ENCODE assay signal across 7 mouse cellular contexts in genomic region chr2:118479550-118479909, GRCm38 (mm10). TPM values are rescaled to one million over a fixed set of nuclear protein-coding genes. Genes with fewer than 3 reads are reported as not detected.
A peak's percentile ranks its signal among the peaks of the same experiment; 100 is the strongest.
DNase-seq lines count a peak whose midpoint lies in the region; ATAC-seq lines count a peak whose summit lies in the region.

Gene Srp14, minus strand, starts transcription at chr2:118479711.

- peaks cover 4% of the 10 kb centered on the region for H3K4me1 ChIP-seq in embryonic facial prominence, embryonic 11.5 days (ENCODE audit: control insufficient read depth, insufficient read depth, low read length)
- H3K4me1 ChIP-seq in limb, embryonic 10.5 days = peaks cover 14% of the 10 kb centered on the region
- peaks cover 14% of the 10 kb centered on the region for H3K4me1 ChIP-seq in midbrain, embryonic 13.5 days (replicated peaks)

- peaks cover 6% of the 10 kb centered on the region for H3K36me3 ChIP-seq in embryonic facial prominence, embryonic 11.5 days (replicated peaks; ENCODE audit: control insufficient read depth, insufficient read depth, low read depth, low read length)
- H3K36me3 ChIP-seq in limb, embryonic 10.5 days = peaks cover 33% of the 10 kb centered on the region
- peaks cover 28% of the 10 kb centered on the region for H3K36me3 ChIP-seq in midbrain, embryonic 13.5 days

- 0 out of 2 replicates have a peak within 1 kb of the TSS, but pooled peaks have one; percentile 32 for H3K27ac ChIP-seq in embryonic facial prominence, embryonic 11.5 days (replicated peaks; ENCODE audit: low read depth, low read length)
- H3K27ac ChIP-seq in limb, embryonic 10.5 days = peak within 1 kb of the TSS; percentile 84
- H3K27ac ChIP-seq in midbrain, embryonic 13.5 days = peak within 1 kb of the TSS; percentile 84

- peak within 1 kb of the TSS; percentile 88 for H3K4me3 ChIP-seq in embryonic facial prominence, embryonic 11.5 days (ENCODE audit: low read depth, low read length)
- peak within 1 kb of the TSS; percentile 95 for H3K4me3 ChIP-seq in limb, embryonic 10.5 days
- peak within 1 kb of the TSS; percentile 96 for H3K4me3 ChIP-seq in midbrain, embryonic 13.5 days (replicated peaks)

- WGBS in embryonic facial prominence, embryonic 11.5 days = under 1% methylated on average over 35 of the region's 35 CpGs
- under 1% methylated on average over 35 of the region's 35 CpGs for WGBS in limb, embryonic 10.5 days
- WGBS in midbrain, embryonic 13.5 days = under 1% methylated on average over 35 of the region's 35 CpGs

- peak within 1 kb of the TSS; percentile 80 for H3K4me2 ChIP-seq in embryonic facial prominence, embryonic 11.5 days (ENCODE audit: low read depth, low read length)
- H3K4me2 ChIP-seq in midbrain, embryonic 13.5 days (replicated peaks) = peak within 1 kb of the TSS; percentile 87

- H3K9ac ChIP-seq in embryonic facial prominence, embryonic 11.5 days (replicated peaks; ENCODE audit: low read length) = peak within 1 kb of the TSS; percentile 84
- peak within 1 kb of the TSS; percentile 96 for H3K9ac ChIP-seq in midbrain, embryonic 13.5 days (replicated peaks)

- no peaks in the 10 kb centered on the region for H3K9me3 ChIP-seq in embryonic facial prominence, embryonic 11.5 days (replicated peaks; ENCODE audit: control insufficient read depth, low read length)
- no peaks in the 10 kb centered on the region for H3K9me3 ChIP-seq in limb, embryonic 10.5 days (replicated peaks)
- H3K9me3 ChIP-seq in midbrain, embryonic 13.5 days = no peaks in the 10 kb centered on the region

- peak; percentile 93 for ATAC-seq in embryonic facial prominence, embryonic 11.5 days (replicated peaks; ENCODE audit: insufficient number of reproducible peaks, low FRiP score, low TSS enrichment, low read depth)
- peak; percentile 97 for ATAC-seq in granulocyte monocyte progenitor cell, adult 5-6 weeks (replicated peaks; ENCODE audit: poor library complexity, severe bottlenecking)
- peak; percentile 98 for ATAC-seq in midbrain, embryonic 13.5 days

- peak; percentile 96 for DNase-seq in adrenal gland, postnatal 14 days
- peak; percentile 98 for DNase-seq in embryonic facial prominence, embryonic 11.5 days (ENCODE audit: low spot score)
- DNase-seq in kidney, adult 11 months = peak; percentile 88
- peak; percentile 93 for DNase-seq in limb, embryonic 10.5 days (ENCODE audit: low spot score)
- DNase-seq in spleen, adult 12 weeks (ENCODE audit: low spot score) = peak; percentile 82

- H3K27me3 ChIP-seq in embryonic facial prominence, embryonic 11.5 days (ENCODE audit: control insufficient read depth, insufficient read depth, low read length) = no peaks in the 10 kb centered on the region
- no peaks in the 10 kb centered on the region for H3K27me3 ChIP-seq in limb, embryonic 10.5 days (ENCODE audit: low read depth, poor library complexity, severe bottlenecking)
- no peaks in the 10 kb centered on the region for H3K27me3 ChIP-seq in midbrain, embryonic 13.5 days

RNA-seq across cellular contexts. Expression of gene Srp14, which starts in this region (rescaled TPM):
- total RNA-seq in adrenal gland, postnatal 14 days (2021) = 140 and 142 TPM in 2 replicates
- polyA plus RNA-seq in embryonic facial prominence, embryonic 11.5 days (2014; fragmentation: Nextera tagmentation; extraction: Ambion mirVana) = 244 and 259 TPM in 2 replicates
- total RNA-seq in granulocyte monocyte progenitor cell, adult 5-6 weeks (2014; fragmentation: Nextera tagmentation) = 221 and 248 TPM in 2 replicates
- total RNA-seq in granulocyte monocyte progenitor cell, adult 5-6 weeks (2017) = 186 and 206 TPM in 2 replicates
- 227 and 232 TPM in 2 replicates for polyA plus RNA-seq in limb, embryonic 10.5 days (2016; fragmentation: Nextera tagmentation; extraction: Ambion mirVana)
- polyA plus RNA-seq in midbrain, embryonic 13.5 days (2015; fragmentation: Nextera tagmentation; extraction: Ambion mirVana) = 353 and 358 TPM in 2 replicates

Comparison
In these comparisons a context has a peak if more than half of its experiments do, and no peak if none do; other contexts are left out.
1. Peak in every context shown above with its lines: DNase-seq, ATAC-seq, H3K4me3 ChIP-seq and H3K27ac ChIP-seq.
2. H3K27ac ChIP-seq: peak in every context shown above with its lines; median percentile 84 in limb, embryonic 10.5 days; 84 in midbrain, embryonic 13.5 days; 32 in embryonic facial prominence, embryonic 11.5 days.